Mouse (Mus musculus): ENCODE measurements around the gene Galnt17. TPM values are rescaled to one million over a fixed set of nuclear protein-coding genes. Genes with fewer than 3 reads are reported as not detected.

Galnt17 gene
- polyA plus RNA-seq, 1 experiment from 2014 or later, result 0.29 TPM

GRCm38 (mm10) chr5:130927794-130928149, 380.5 kb downstream of the Galnt17 start:
- WGBS, result 66% methylated on average over 8 of the region's 8 CpGs
- no peak for TF ChIP-seq CTCF (IDR thresholded peaks at IDR 0.05; ENCODE audit: low read depth)
- no peak overlapping the region for H3K4me2 ChIP-seq (replicated peaks; ENCODE audit: low read depth)
- no peaks in the 10 kb centered on the region for H3K27me3 ChIP-seq (replicated peaks; ENCODE audit: control insufficient read depth, insufficient read depth, low read length)
- H3K36me3 ChIP-seq (ENCODE audit: control insufficient read depth, insufficient read depth), result no peaks in the 10 kb centered on the region
- no peak overlapping the region for H3K27ac ChIP-seq (ENCODE audit: low read depth, low read length)
- ATAC-seq, result no peak
- no peak overlapping the region for H3K9ac ChIP-seq (ENCODE audit: low read depth, low read length)
- no peaks in the 10 kb centered on the region for H3K9me3 ChIP-seq (ENCODE audit: control insufficient read depth)
- H3K4me1 ChIP-seq (replicated peaks; ENCODE audit: control insufficient read depth, insufficient read depth, low read length), result no peaks in the 10 kb centered on the region
- H3K4me3 ChIP-seq (ENCODE audit: low read depth, low read length), result no peak overlapping the region

GRCm38 (mm10) chr5:130927138-130927793, 381.0 kb downstream of the Galnt17 start:
- H3K36me3 ChIP-seq (ENCODE audit: control insufficient read depth, insufficient read depth), result no peaks in the 10 kb centered on the region
- H3K9ac ChIP-seq (ENCODE audit: low read depth, low read length), result no peak overlapping the region
- no peaks in the 10 kb centered on the region for H3K27me3 ChIP-seq (replicated peaks; ENCODE audit: control insufficient read depth, insufficient read depth, low read length)
- H3K4me2 ChIP-seq (replicated peaks; ENCODE audit: low read depth), result no peak overlapping the region
- H3K9me3 ChIP-seq (ENCODE audit: control insufficient read depth), result no peaks in the 10 kb centered on the region
- WGBS, result 83% methylated on average over 3 of the region's 3 CpGs
- H3K4me3 ChIP-seq (ENCODE audit: low read depth, low read length), result no peak overlapping the region
- TF ChIP-seq CTCF (IDR thresholded peaks at IDR 0.05; ENCODE audit: low read depth), result no peak
- H3K27ac ChIP-seq (ENCODE audit: low read depth, low read length), result no peak overlapping the region
- ATAC-seq, result no peak
- H3K4me1 ChIP-seq (replicated peaks; ENCODE audit: control insufficient read depth, insufficient read depth, low read length), result no peaks in the 10 kb centered on the region

GRCm38 (mm10) chr5:130925681-130926080, 382.6 kb downstream of the Galnt17 start:
- no peak overlapping the region for H3K4me3 ChIP-seq (ENCODE audit: low read depth, low read length)
- H3K4me1 ChIP-seq (replicated peaks; ENCODE audit: control insufficient read depth, insufficient read depth, low read length), result no peaks in the 10 kb centered on the region
- no peak for ATAC-seq
- no peaks in the 10 kb centered on the region for H3K9me3 ChIP-seq (ENCODE audit: control insufficient read depth)
- no peaks in the 10 kb centered on the region for H3K27me3 ChIP-seq (replicated peaks; ENCODE audit: control insufficient read depth, insufficient read depth, low read length)
- TF ChIP-seq CTCF (IDR thresholded peaks at IDR 0.05; ENCODE audit: low read depth), result no peak
- WGBS, result 97% methylated on average over 7 of the region's 7 CpGs
- H3K36me3 ChIP-seq (ENCODE audit: control insufficient read depth, insufficient read depth), result no peaks in the 10 kb centered on the region
- no peak overlapping the region for H3K4me2 ChIP-seq (replicated peaks; ENCODE audit: low read depth)
- no peak overlapping the region for H3K9ac ChIP-seq (ENCODE audit: low read depth, low read length)
- no peak overlapping the region for H3K27ac ChIP-seq (ENCODE audit: low read depth, low read length)

- H3K36me3 ChIP-seq (ENCODE audit: control insufficient read depth, insufficient read depth), result no peaks in the 10 kb centered on the region
- WGBS, result 34% methylated on average over 2 of the region's 2 CpGs
- no peak overlapping the region for H3K27ac ChIP-seq (ENCODE audit: low read depth, low read length)
- H3K4me2 ChIP-seq (replicated peaks; ENCODE audit: low read depth), result no peak overlapping the region
- no peaks in the 10 kb centered on the region for H3K27me3 ChIP-seq (replicated peaks; ENCODE audit: control insufficient read depth, insufficient read depth, low read length)
- H3K4me3 ChIP-seq (ENCODE audit: low read depth, low read length), result no peak overlapping the region
- no peaks in the 10 kb centered on the region for H3K9me3 ChIP-seq (ENCODE audit: control insufficient read depth)
- ATAC-seq, result no peak
- H3K4me1 ChIP-seq (replicated peaks; ENCODE audit: control insufficient read depth, insufficient read depth, low read length), result no peaks in the 10 kb centered on the region
- TF ChIP-seq CTCF (IDR thresholded peaks at IDR 0.05; ENCODE audit: low read depth), result no peak
- H3K9ac ChIP-seq (ENCODE audit: low read depth, low read length), result no peak overlapping the region
Measured at GRCm38 (mm10) chr5:130924245-130924827, 384.0 kb downstream of the Galnt17 start.

GRCm38 (mm10) chr5:130919969-130920368, 388.3 kb downstream of the Galnt17 start:
- H3K9me3 ChIP-seq (ENCODE audit: control insufficient read depth), result no peaks in the 10 kb centered on the region
- whole genome bisulfite sequencing, result 89% methylated on average over 7 of the region's 7 CpGs
- H3K9ac ChIP-seq (ENCODE audit: low read depth, low read length), result no peak overlapping the region
- H3K27ac ChIP-seq (ENCODE audit: low read depth, low read length), result no peak overlapping the region
- H3K36me3 ChIP-seq (ENCODE audit: control insufficient read depth, insufficient read depth), result no peaks in the 10 kb centered on the region
- H3K4me2 ChIP-seq (replicated peaks; ENCODE audit: low read depth), result no peak overlapping the region
- no peak for TF ChIP-seq CTCF (IDR thresholded peaks at IDR 0.05; ENCODE audit: low read depth)
- H3K4me1 ChIP-seq (replicated peaks; ENCODE audit: control insufficient read depth, insufficient read depth, low read length), result no peaks in the 10 kb centered on the region
- H3K4me3 ChIP-seq (ENCODE audit: low read depth, low read length), result no peak overlapping the region
- ATAC-seq, result no peak
- no peaks in the 10 kb centered on the region for H3K27me3 ChIP-seq (replicated peaks; ENCODE audit: control insufficient read depth, insufficient read depth, low read length)

- no peak overlapping the region for H3K27ac ChIP-seq (ENCODE audit: low read depth, low read length)
Measured at GRCm38 (mm10) chr5:130914606-130915005, 393.7 kb downstream of the Galnt17 start.

More at GRCm38 (mm10) chr5:130914606-130915005, 393.7 kb downstream of the Galnt17 start:
- Histone ChIP-seq H3K9me3 (ENCODE audit: control insufficient read depth) (no peaks in the 10 kb centered on the region), H3K36me3 (ENCODE audit: control insufficient read depth, insufficient read depth) (no peaks in the 10 kb centered on the region), H3K4me2 (replicated peaks; ENCODE audit: low read depth) (no peak overlapping the region), H3K4me1 (replicated peaks; ENCODE audit: control insufficient read depth, insufficient read depth, low read length) (no peaks in the 10 kb centered on the region), H3K9ac (ENCODE audit: low read depth, low read length) (no peak overlapping the region), H3K4me3 (ENCODE audit: low read depth, low read length) (no peak overlapping the region), H3K27me3 (replicated peaks; ENCODE audit: control insufficient read depth, insufficient read depth, low read length) (no peaks in the 10 kb centered on the region)
- 74% methylated on average over 3 of the region's 3 CpGs for WGBS
- TF ChIP-seq CTCF (IDR thresholded peaks at IDR 0.05; ENCODE audit: low read depth), result no peak
- ATAC-seq, result no peak

Data from intestine, postnatal 0 days (tissue).